ENCODE assay signal across 9 mouse cellular contexts in the genomic region with DNA sequence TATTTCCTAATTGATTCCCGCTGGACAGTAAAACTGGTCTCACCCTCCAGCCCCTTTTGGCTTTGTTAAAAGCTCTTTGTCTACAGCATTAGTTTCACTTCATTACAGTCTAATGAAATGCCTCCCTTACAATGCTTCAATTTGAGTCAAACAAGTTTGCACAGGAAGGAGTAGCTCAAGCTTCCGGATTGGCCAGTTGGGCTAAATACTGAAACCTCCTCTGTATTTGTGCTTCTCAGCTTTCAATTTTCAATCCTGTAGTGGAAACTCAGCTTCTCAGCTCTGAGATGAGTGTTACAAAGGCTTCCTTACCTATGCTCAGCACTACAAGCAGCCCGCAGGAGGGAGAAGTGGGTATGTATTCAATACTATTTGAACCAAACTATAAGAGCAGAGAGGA. TPM values are rescaled to one million over a fixed set of nuclear protein-coding genes. Genes with fewer than 3 reads are reported as not detected.
DNase-seq lines count a peak whose midpoint lies in the region; ATAC-seq lines count a peak whose summit lies in the region.
"Had no signal": no experiment of that assay in that cellular context is flagged by ENCODE, and none has a peak within 500 bp of the region (broad histone marks: within the 10 kb centered on the region; RNA-seq: fewer than 3 reads in every experiment).

No protein-coding gene starts in this region.

- no peak for DNase-seq in kidney, adult 11 months
- peak; percentile 44 for DNase-seq in embryo, embryonic 11 days
- DNase-seq in natural killer cell, adult 2 months (ENCODE audit: low spot score in 2 of 2) = peak; percentile 26 to 47
- DNase-seq in left cerebral cortex, postnatal 36 days (ENCODE audit: low spot score in 2 of 2) = no peak
- DNase-seq in cerebellum, adult 9-10 months = no peak
- no peak for DNase-seq in adrenal gland, adult 2 months

- H3K4me1 ChIP-seq in kidney, embryonic 14.5 days (ENCODE audit: control insufficient read depth, insufficient read depth, low read length) = 0 out of 2 replicates have a peak, but pooled peaks cover 5% of the 10 kb centered on the region
- 0 out of 2 replicates have a peak, but pooled peaks cover 2% of the 10 kb centered on the region for H3K4me1 ChIP-seq in hindbrain, embryonic 16.5 days (ENCODE audit: control insufficient read depth, insufficient read depth, low read depth, low read length)

- no peak overlapping the region for H3K9ac ChIP-seq in kidney, embryonic 14.5 days (ENCODE audit: low read depth, low read length)
- H3K9ac ChIP-seq in hindbrain, embryonic 16.5 days (ENCODE audit: low read depth, low read length) = no peak overlapping the region
- H3K9ac ChIP-seq: liver, embryonic 15.5 days had no signal

- 0 out of 2 replicates have a peak overlapping the region, but pooled peaks have one; percentile 4 for H3K27ac ChIP-seq in kidney, embryonic 14.5 days (ENCODE audit: low read depth, low read length)
- H3K27ac ChIP-seq in hindbrain, embryonic 16.5 days (ENCODE audit: low read depth, low read length) = peak overlapping the region; percentile 34; the same call in 1 of the 2 replicates
- H3K27ac ChIP-seq: liver, embryonic 15.5 days had no signal

- no peak for ATAC-seq in kidney, embryonic 14.5 days (ENCODE audit: low FRiP score, low TSS enrichment)
- ATAC-seq in hindbrain, embryonic 16.5 days = peak; percentile 85

- H3K36me3 ChIP-seq in kidney, embryonic 14.5 days (ENCODE audit: control insufficient read depth, insufficient read depth, low read length) = no peaks in the 10 kb centered on the region
- H3K36me3 ChIP-seq in hindbrain, embryonic 16.5 days (ENCODE audit: control insufficient read depth, insufficient read depth, low read length) = no peaks in the 10 kb centered on the region
- H3K36me3 ChIP-seq: liver, embryonic 15.5 days had no signal

- intact Hi-C loops in left cerebral cortex, postnatal 36 days (cut with DNase I) = no loop called here

- H3K4me3 ChIP-seq in kidney, embryonic 14.5 days (ENCODE audit: low read length) = no peak overlapping the region
- no peak overlapping the region for H3K4me3 ChIP-seq in hindbrain, embryonic 16.5 days (ENCODE audit: low read length)
- H3K4me3 ChIP-seq: liver, embryonic 15.5 days had no signal

- 65% methylated on average over 3 of the region's 3 CpGs for WGBS in kidney, embryonic 14.5 days
- 35% methylated on average over 3 of the region's 3 CpGs for WGBS in hindbrain, embryonic 16.5 days

- H3K27me3 ChIP-seq in kidney, embryonic 14.5 days (ENCODE audit: control insufficient read depth, insufficient read depth, low read length) = no peaks in the 10 kb centered on the region
- no peaks in the 10 kb centered on the region; the same call in 1 of the 2 replicates for H3K27me3 ChIP-seq in hindbrain, embryonic 16.5 days (replicated peaks; ENCODE audit: control insufficient read depth, insufficient read depth, low read length)
- H3K27me3 ChIP-seq: liver, embryonic 15.5 days had no signal

- no peaks in the 10 kb centered on the region for H3K9me3 ChIP-seq in kidney, embryonic 14.5 days (ENCODE audit: control insufficient read depth, low read length)
- no peaks in the 10 kb centered on the region for H3K9me3 ChIP-seq in hindbrain, embryonic 16.5 days (ENCODE audit: control insufficient read depth, low read length)
- H3K9me3 ChIP-seq: liver, embryonic 15.5 days had no signal

- no peak overlapping the region for H3K4me2 ChIP-seq in kidney, embryonic 14.5 days (replicated peaks; ENCODE audit: low read depth, low read length)
- H3K4me2 ChIP-seq in hindbrain, embryonic 16.5 days (ENCODE audit: low read length) = peak overlapping the region; percentile 29
- H3K4me2 ChIP-seq: liver, embryonic 15.5 days had no signal

RNA-seq across cellular contexts. Expression of gene Klrb1f, which starts 52.9 kb away (rescaled TPM):
- polyA plus RNA-seq in kidney, embryonic 14.5 days (2014; fragmentation: Nextera tagmentation; extraction: Ambion mirVana) = 0.28 TPM in 1 of 2 replicates, not detected in the other
- 0.21 and 0.64 TPM in 2 replicates for polyA plus RNA-seq in hindbrain, embryonic 16.5 days (2015; fragmentation: Nextera tagmentation; extraction: Ambion mirVana)
- total RNA-seq in left cerebral cortex, postnatal 36 days (2021) = not detected
- total RNA-seq in adrenal gland, adult 2 months (2021) = under 1 TPM in 1 of 2 experiments, not detected in 1; 0.17 TPM
- polyA plus RNA-seq in adrenal gland, adult 2 months (2012; rRNA removed) = not detected in 2 replicates

RNA-seq across cellular contexts. Expression of gene Clec2g, which starts 58.6 kb away (rescaled TPM):
- not detected in 2 replicates for polyA plus RNA-seq in kidney, embryonic 14.5 days (2014; fragmentation: Nextera tagmentation; extraction: Ambion mirVana)
- not detected in 2 replicates for polyA plus RNA-seq in hindbrain, embryonic 16.5 days (2015; fragmentation: Nextera tagmentation; extraction: Ambion mirVana)
- total RNA-seq in left cerebral cortex, postnatal 36 days (2021) = under 1 TPM in 1 of 2 experiments, not detected in 1; 0.76 TPM
- total RNA-seq in adrenal gland, adult 2 months (2021) = 1 to 10 TPM in 1 of 2 experiments, under 1 TPM in 1; 0.40 to 4.2 TPM
- polyA plus RNA-seq in adrenal gland, adult 2 months (2012; rRNA removed) = not detected in 2 replicates
- polyA plus RNA-seq: liver, embryonic 15.5 days had no signal

Comparison
In these comparisons a context has a peak if more than half of its experiments do, and no peak if none do; other contexts are left out.
1. DNase-seq: peak in embryo, embryonic 11 days (single experiment) and natural killer cell, adult 2 months (2 of 2); none in kidney, adult 11 months (single experiment), left cerebral cortex, postnatal 36 days (0 of 2), cerebellum, adult 9-10 months (single experiment) and adrenal gland, adult 2 months (single experiment).